Mouse (Mus musculus): ENCODE results near the gene 4933411K16Rik.

4933411K16Rik gene

GRCm38 (mm10) chr19:42051948-42052347 is at the start of gene 4933411K16Rik:
Gene 4933411K16Rik, plus strand, starts transcription at chr19:42052248.
- no peak for DNase-seq

GRCm38 (mm10) chr19:42004258-42004657 is 47.8 kb upstream of the 4933411K16Rik start:
- no peak for DNase-seq

- no peak for DNase-seq
These were observed 46.4 kb upstream of the 4933411K16Rik start for GRCm38 (mm10) chr19:42005616-42006015.

- no peak for DNase-seq
These were observed 45.5 kb upstream of the 4933411K16Rik start for GRCm38 (mm10) chr19:42006568-42006967.

- DNase-seq = no peak
These were observed 43.5 kb upstream of the 4933411K16Rik start for GRCm38 (mm10) chr19:42008586-42008985.

GRCm38 (mm10) chr19:42009067-42009466 is 43.0 kb upstream of the 4933411K16Rik start:
- DNase-seq = no peak

GRCm38 (mm10) chr19:42010436-42010835 is 41.6 kb upstream of the 4933411K16Rik start:
- DNase-seq = no peak

- DNase-seq = no peak
These were observed 40.9 kb upstream of the 4933411K16Rik start for GRCm38 (mm10) chr19:42011123-42011522.

- no peak for DNase-seq
These were observed 37.7 kb upstream of the 4933411K16Rik start for GRCm38 (mm10) chr19:42014231-42014825.

- no peak for DNase-seq
These were observed 37.0 kb upstream of the 4933411K16Rik start for GRCm38 (mm10) chr19:42015001-42015400.

GRCm38 (mm10) chr19:42016251-42016650 is 35.8 kb upstream of the 4933411K16Rik start:
- no peak for DNase-seq

- peak; percentile 46 for DNase-seq
These were observed 35.2 kb upstream of the 4933411K16Rik start for GRCm38 (mm10) chr19:42016840-42017239.

- DNase-seq = peak; percentile 80
These were observed 34.4 kb upstream of the 4933411K16Rik start for GRCm38 (mm10) chr19:42017399-42018247.

- no peak for DNase-seq
These were observed 33.0 kb upstream of the 4933411K16Rik start for GRCm38 (mm10) chr19:42019011-42019522.

GRCm38 (mm10) chr19:42021681-42022541 is 30.1 kb upstream of the 4933411K16Rik start:
- no peak for DNase-seq

GRCm38 (mm10) chr19:42022542-42022848 is 29.6 kb upstream of the 4933411K16Rik start:
- DNase-seq = no peak

GRCm38 (mm10) chr19:42026158-42026557 is 25.9 kb upstream of the 4933411K16Rik start:
- peak; percentile 88 for DNase-seq

GRCm38 (mm10) chr19:42031112-42031511 is 20.9 kb upstream of the 4933411K16Rik start:
- DNase-seq = no peak

- DNase-seq = no peak
These were observed 18.4 kb upstream of the 4933411K16Rik start for GRCm38 (mm10) chr19:42033611-42034010.

GRCm38 (mm10) chr19:42034146-42034775 is 17.8 kb upstream of the 4933411K16Rik start:
- peak; percentile 19 for DNase-seq

GRCm38 (mm10) chr19:42034881-42035455 is 17.1 kb upstream of the 4933411K16Rik start:
- DNase-seq = no peak

Data from lung, postnatal 10 days (tissue).